Mouse (Mus musculus) hindbrain, embryonic 10.5 days (tissue): ENCODE measurements around the gene Arhgap27. TPM values are rescaled to one million over a fixed set of nuclear protein-coding genes. Genes with fewer than 3 reads are reported as not detected.
A peak's percentile ranks its signal among the peaks of the same experiment; 100 is the strongest.

Experiments used
- DNase-seq: peaks from one replicate; pipeline ENCODE4 v3.0.0-alpha.2; 2017; ENCODE audit warnings: low spot score
- H3K27ac ChIP-seq: fragments of 300-500 bp; sonication (generic); 2 replicates; pipeline ENCODE4 v1.5.1; 2016; ENCODE audit warnings: mild to moderate bottlenecking, moderate library complexity
- H3K27me3 ChIP-seq: fragments of 300-500 bp; sonication (generic); 2 replicates; pipeline ENCODE4 v1.6.1; 2016; ENCODE audit warnings: mild to moderate bottlenecking; ENCODE audit not compliant: poor library complexity, insufficient read depth, severe bottlenecking
- H3K36me3 ChIP-seq: fragments of 300-500 bp; sonication (generic); 2 replicates; pipeline ENCODE4 v1.6.1; 2016; ENCODE audit warnings: mild to moderate bottlenecking, moderate library complexity
- H3K4me1 ChIP-seq: fragments of 300-500 bp; sonication (generic); replicated peaks from 2 replicates; pipeline ENCODE4 v1.6.1; 2016; ENCODE audit warnings: mild to moderate bottlenecking
- H3K4me3 ChIP-seq: fragments of 300-500 bp; sonication (generic); 2 replicates; pipeline ENCODE4 v1.5.1; 2016; ENCODE audit warnings: mild to moderate bottlenecking, moderate library complexity
- H3K9me3 ChIP-seq: fragments of 300-500 bp; sonication (generic); 2 replicates; pipeline ENCODE4 v1.6.1; 2016; ENCODE audit warnings: mild to moderate bottlenecking, moderate library complexity
- WGBS: fragments of 180-500 bp; shearing (Covaris S2); methylation state at CpG from one replicate; pipeline ENCODE4 v1.1.7; 2016; 5-methylcytosine and 5-hydroxymethylcytosine counted together
- polyA plus RNA-seq: library from polyadenylated mRNA; unstranded; fragments of >200 nt; fragmentation: Nextera tagmentation; extraction: Ambion mirVana; gene quantifications from 2 replicates; pipeline ENCODE4 v1.2.1, GENCODE M21; 2016

Gene Arhgap27
- polyA plus RNA-seq, 1 experiment from 2014 or later, result 4.8 TPM

DNA sequence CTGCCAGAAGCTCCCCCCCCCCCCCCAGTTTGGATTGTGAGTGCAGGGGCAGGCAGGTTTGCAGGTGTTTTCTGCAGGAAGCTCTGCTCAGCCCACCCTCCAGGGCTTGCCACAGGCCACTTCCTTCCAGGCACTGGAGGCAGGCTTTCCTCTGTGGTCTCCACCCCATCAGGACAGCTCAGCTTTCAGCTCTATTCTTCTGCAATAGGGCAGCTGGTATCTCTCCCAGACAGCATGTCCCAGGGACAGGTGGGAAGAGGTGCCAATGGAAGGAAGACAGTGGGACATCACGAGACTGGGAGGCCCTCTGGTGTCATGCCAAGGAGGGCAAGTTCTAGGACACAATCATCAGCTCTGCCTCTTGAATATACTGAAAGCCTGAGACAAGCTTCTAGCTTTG, 11.8 kb upstream of the Arhgap27 start:
- WGBS, result 61% methylated on average over 1 of the region's 1 CpGs
- H3K4me1 ChIP-seq, result no peaks in the 10 kb centered on the region
- H3K9me3 ChIP-seq, result no peaks in the 10 kb centered on the region
- H3K4me3 ChIP-seq, result no peak overlapping the region
- no peak for DNase-seq
- peaks cover 94% of the 10 kb centered on the region for H3K36me3 ChIP-seq
- no peak overlapping the region for H3K27ac ChIP-seq
- no peaks in the 10 kb centered on the region for H3K27me3 ChIP-seq

DNA sequence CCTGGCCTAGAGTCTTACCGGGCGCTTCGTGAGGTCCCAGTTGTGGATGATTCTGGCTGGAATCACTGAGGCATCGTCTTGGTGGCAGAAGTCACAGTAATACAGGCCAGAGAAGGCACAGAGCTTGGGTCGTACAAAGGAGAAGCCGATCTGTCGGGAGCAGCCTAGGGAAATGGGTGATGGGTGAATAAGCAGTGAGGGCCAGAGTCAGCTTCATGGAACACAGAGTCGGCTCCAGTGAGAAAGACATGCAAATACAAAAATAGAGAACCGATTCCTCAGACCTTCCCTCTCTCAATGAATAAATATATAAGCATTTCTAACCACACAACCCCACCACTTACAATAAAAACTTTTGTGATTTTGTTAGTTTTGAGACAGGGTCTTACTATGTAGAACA, 10.4 kb upstream of the Arhgap27 start:
- Histone ChIP-seq H3K9me3 (no peaks in the 10 kb centered on the region), H3K27ac (no peak overlapping the region), H3K4me3 (no peak overlapping the region), H3K36me3 (peaks cover 92% of the 10 kb centered on the region), H3K4me1 (no peaks in the 10 kb centered on the region), H3K27me3 (no peaks in the 10 kb centered on the region)
- 92% methylated on average over 9 of the region's 9 CpGs for WGBS
- no peak for DNase-seq

DNA sequence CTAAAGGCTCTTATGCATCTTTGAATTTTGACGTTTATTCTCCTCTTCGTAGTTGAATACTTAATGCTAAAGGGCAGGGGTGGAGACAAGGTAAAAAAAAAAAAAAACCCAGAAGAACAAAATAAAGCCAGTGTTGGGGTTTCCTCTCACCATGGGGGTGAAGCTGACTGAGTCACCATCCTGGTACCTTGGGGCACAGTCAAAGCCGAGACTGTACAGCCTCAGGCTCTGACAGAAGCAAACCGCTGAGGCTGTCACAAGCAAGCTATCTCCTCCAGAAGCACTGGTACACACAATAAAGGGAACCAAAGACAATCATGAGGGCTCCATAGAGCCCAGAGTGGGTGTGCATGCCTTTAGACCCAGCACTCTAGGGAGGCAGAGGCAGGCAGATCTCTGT, 9.1 kb upstream of the Arhgap27 start:
- no peak for DNase-seq
- 95% methylated on average over 4 of the region's 4 CpGs for WGBS
- no peaks in the 10 kb centered on the region for H3K9me3 ChIP-seq
- H3K36me3 ChIP-seq, result peaks cover 92% of the 10 kb centered on the region
- no peaks in the 10 kb centered on the region for H3K4me1 ChIP-seq
- no peaks in the 10 kb centered on the region for H3K27me3 ChIP-seq
- H3K27ac ChIP-seq, result no peak overlapping the region
- H3K4me3 ChIP-seq, result no peak overlapping the region

DNA sequence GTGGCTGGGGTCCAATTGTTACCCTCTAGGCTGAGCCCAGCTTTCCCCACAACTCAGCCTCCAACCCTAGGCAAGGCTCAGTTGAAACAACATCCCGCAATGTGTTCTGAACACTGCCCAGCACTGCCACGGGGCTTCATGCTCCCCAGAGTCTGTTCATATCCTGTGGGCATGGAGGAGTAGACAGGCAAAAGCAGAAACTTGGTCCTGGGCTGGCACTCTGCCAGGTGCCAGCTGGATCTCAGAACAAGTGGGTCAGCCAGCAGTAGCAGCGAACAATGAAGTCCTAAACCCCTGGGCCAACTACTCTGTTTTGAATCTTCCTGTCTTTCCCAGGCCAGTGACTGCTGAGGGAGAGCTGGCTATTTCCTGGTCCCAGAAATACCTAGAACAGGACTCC, 8.6 kb upstream of the Arhgap27 start:
- Histone ChIP-seq H3K4me3 (no peak overlapping the region), H3K4me1 (no peaks in the 10 kb centered on the region), H3K9me3 (no peaks in the 10 kb centered on the region), H3K36me3 (peaks cover 92% of the 10 kb centered on the region), H3K27ac (peak overlapping the region; percentile 54; the same call in 1 of the 2 replicates), H3K27me3 (no peaks in the 10 kb centered on the region)
- DNase-seq, result no peak
- 84% methylated on average over 3 of the region's 3 CpGs for WGBS

DNA sequence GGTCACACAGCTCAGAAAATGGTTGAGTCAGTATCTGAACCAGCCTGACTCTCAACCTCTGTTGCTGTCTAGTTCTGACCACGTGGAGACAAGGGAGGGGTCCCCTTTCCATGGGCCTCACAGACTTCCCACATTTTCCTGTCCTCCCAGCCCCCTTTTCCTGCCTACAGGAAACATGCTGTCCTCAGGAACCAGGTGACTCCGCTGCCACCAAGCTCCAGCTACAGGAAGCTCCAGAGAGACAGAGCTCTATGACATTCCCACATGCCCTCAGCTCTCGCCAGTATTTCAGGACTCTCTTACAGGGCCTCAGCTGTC, 7.7 kb upstream of the Arhgap27 start:
- Histone ChIP-seq H3K36me3 (peaks cover 91% of the 10 kb centered on the region), H3K27me3 (0 out of 2 replicates have a peak, but pooled peaks cover under 1% of the 10 kb centered on the region), H3K27ac (no peak overlapping the region), H3K4me1 (no peaks in the 10 kb centered on the region), H3K9me3 (no peaks in the 10 kb centered on the region), H3K4me3 (no peak overlapping the region)
- DNase-seq, result no peak
- 79% methylated on average over 3 of the region's 3 CpGs for WGBS

DNA sequence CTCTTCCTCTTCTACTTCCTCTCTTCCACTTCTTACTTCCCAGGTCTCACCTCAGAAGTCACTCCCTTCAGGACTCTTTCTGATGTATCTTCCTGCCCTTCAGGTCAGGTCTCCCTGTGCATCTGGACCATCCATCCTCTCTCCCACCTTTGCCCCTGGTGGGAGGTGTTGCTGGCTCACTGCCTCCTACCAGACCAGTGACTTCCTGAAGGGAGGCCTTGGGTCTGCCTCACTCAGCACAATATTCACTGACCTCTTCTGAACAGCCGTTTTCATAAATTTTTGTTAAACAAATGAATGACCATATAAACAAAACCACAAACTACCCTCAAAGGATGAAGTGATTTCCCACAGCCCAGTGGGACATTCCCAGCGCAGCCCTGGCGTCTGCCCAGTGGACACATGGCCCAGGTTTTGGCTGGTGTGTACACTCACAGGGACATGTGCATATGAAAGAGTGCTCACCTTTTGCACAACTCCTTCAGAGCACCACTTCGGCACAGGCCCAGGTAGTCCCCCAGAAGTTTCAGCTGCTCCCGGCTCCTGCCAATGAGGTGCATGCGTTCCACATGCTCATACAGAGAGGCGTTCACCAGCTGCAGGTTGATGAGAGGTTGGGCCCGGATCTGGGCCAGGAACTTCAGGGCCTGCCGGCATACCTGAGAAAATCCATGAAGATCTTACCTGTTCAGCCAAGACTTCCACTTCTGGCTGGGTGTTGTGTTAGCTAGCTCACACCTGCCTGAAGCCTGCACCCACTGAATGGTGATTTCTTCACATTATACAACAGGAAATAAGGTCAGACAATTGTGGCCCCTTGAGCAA, 7.1 kb upstream of the Arhgap27 start:
- H3K4me1 ChIP-seq, result no peaks in the 10 kb centered on the region
- no peak overlapping the region for H3K27ac ChIP-seq
- 93% methylated on average over 9 of the region's 9 CpGs for WGBS
- H3K36me3 ChIP-seq, result peaks cover 91% of the 10 kb centered on the region
- DNase-seq, result no peak
- H3K4me3 ChIP-seq, result no peak overlapping the region
- peaks cover 6% of the 10 kb centered on the region for H3K27me3 ChIP-seq
- H3K9me3 ChIP-seq, result no peaks in the 10 kb centered on the region

DNA sequence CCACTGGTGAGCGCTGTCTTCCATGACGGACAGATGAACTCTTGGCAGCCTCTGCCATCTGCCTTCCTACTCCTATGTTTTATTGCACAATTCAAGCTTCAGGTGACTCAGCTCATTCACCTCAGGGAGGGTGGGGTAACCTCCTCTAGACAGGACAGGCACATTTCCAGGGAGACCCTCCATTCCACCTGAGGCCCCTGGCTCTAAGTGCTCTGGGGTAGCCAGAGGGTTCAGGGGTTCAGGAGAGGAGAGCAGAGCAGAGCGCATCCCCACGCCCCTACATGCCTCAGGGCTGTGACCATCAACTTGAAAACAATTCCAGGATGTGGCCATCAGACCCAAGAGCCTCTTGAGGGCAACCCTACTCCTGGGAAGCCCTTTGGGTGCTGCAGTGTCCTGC, 2.0 kb upstream of the Arhgap27 start:
- Histone ChIP-seq H3K4me1 (peaks cover 38% of the 10 kb centered on the region), H3K27me3 (peaks cover 57% of the 10 kb centered on the region), H3K27ac (no peak overlapping the region), H3K36me3 (peaks cover 50% of the 10 kb centered on the region), H3K9me3 (no peaks in the 10 kb centered on the region), H3K4me3 (no peak overlapping the region)
- no peak for DNase-seq
- WGBS, result 90% methylated on average over 4 of the region's 4 CpGs

DNA sequence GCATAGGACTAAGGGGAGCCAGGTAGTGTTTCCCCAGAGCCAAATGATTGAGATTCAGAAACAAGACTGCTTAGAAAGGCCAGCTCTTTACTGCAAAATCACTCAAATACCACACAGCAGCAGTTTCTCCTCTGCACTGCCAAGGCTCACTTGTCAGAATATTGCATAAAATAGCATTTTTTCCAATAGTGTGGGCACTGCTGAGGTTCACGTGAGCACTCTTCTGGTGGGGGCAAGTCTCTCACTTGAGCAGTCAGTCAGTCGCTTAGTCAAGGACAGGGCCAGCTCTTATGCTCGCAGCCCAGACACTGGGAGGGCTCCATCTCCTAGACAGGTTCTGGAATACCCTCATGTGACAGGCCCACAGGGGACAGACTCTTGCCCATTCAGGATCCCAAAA, 1.5 kb upstream of the Arhgap27 start:
- Histone ChIP-seq H3K36me3 (peaks cover 45% of the 10 kb centered on the region), H3K27ac (no peak overlapping the region), H3K4me3 (no peak overlapping the region), H3K9me3 (no peaks in the 10 kb centered on the region), H3K4me1 (peaks cover 43% of the 10 kb centered on the region), H3K27me3 (peaks cover 62% of the 10 kb centered on the region)
- no peak for DNase-seq
- 78% methylated on average over 3 of the region's 3 CpGs for WGBS

DNA sequence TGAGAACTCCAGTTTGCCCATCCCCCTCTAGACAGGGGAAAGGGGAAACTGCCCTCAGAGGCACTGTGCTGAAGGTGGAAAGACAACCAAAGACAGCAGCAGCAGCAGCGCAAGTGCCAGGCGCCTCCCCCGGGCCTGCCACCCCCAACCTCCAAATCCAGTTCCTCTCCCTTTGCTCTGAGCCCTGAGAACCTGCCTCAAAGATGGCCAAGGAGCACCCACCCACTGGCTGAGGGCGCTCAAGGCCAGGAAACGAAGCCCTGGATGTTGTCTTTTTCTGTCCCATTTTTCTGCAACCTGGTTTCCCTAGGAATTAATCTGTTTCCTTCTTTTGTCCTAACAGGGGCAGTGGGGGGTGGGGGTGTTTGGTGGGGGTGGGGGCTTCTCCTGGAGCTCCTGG, 843 bp upstream of the Arhgap27 start:
- 27% methylated on average over 5 of the region's 5 CpGs for WGBS
- Histone ChIP-seq H3K27me3 (peaks cover 69% of the 10 kb centered on the region), H3K4me3 (no peak overlapping the region), H3K4me1 (peaks cover 50% of the 10 kb centered on the region), H3K36me3 (peaks cover 38% of the 10 kb centered on the region), H3K9me3 (no peaks in the 10 kb centered on the region), H3K27ac (no peak overlapping the region)
- no peak for DNase-seq

DNA sequence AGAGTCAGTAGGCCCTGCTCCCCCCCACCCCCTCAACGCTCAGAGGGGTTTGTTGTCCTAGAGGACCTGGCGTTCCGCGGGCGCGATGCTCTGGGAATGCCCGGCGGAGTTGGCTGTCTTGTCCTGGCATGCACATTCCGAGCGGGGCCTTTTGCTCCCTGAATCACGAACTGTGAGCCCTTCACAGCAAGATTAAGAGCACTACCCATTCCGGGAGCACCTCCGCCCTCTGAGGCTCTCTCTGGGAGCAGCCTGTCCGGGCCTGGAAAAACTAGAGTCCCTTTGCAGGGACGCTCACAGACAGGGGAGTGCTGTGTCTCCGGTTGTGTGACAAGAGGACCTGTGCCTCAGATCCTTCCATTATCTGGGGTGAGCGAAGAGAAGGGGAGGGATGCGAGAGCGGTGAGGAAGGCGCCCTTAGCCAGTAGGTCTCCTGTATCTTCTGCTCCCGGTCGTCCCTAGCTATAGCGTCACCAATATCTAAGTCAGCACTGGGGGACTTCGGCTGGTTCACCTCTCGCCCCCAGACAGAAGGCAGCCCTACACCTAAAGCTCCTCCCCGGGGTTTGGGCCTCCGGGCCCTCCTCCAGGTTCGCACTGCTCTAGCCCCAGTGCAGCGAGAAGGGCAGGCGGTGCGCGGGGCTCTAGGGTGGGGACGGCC, 841 bp downstream of the Arhgap27 start:
- Histone ChIP-seq H3K4me1 (peaks cover 60% of the 10 kb centered on the region), H3K27me3 (peaks cover 86% of the 10 kb centered on the region), H3K9me3 (no peaks in the 10 kb centered on the region), H3K27ac (peak overlapping the region; percentile 79), H3K4me3 (peak overlapping the region; percentile 54), H3K36me3 (peaks cover 24% of the 10 kb centered on the region)
- DNase-seq, result peak; percentile 50
- WGBS, result under 1% methylated on average over 33 of the region's 33 CpGs

DNA sequence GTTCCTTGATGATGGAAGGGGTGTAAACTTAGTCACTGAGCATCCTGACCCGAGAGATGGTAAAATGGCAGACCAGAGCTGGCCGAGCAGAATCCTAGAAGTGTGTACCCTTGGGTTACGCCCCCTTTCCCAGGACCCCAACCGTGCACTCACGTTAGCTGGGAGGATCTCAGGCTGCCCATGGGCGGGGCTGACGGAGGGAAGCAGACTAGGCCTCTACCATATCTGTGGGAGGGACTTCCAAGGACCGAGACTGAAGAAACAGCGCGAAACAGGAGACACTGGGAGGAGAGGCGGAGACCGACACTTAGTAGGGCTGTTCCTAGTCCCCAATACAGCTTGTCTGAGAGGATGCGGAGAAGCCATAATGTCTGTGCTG, 1.4 kb downstream of the Arhgap27 start:
- H3K4me1 ChIP-seq, result peaks cover 61% of the 10 kb centered on the region

DNA sequence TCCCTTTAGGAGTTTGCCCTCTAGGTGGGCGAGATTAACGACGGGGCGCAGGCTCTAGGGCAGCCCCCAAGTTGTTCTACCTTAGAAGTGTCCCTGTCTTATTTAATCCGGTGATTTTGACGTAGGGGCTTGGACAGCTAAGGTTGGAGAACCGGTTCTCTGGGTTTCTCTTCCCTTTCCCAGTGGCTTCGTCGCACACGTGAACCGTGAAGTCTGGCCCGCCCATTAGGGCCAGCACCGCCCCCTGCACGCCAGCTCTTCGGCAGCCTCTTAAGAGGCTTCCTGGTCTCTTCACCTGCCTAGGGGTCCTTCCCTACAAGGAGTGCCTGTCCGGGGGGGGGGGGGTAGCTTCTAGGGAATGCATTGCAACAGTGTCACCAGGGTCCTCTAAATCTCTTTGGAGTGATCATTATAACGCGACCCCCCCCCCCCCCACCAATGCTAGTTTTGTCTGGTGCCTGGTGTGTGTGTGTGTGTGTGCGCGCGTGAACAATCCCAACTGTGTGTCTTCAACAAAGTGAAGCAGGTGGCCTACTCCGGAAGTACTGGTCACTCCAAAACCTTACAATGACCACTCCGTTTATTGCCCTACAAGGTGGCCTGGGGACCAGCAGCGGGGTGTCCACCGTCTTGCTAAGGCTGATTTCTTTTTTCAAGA, 2.0 kb downstream of the Arhgap27 start:
- H3K9me3 ChIP-seq, result no peaks in the 10 kb centered on the region
- DNase-seq, result peak; percentile 33
- peaks cover 97% of the 10 kb centered on the region for H3K27me3 ChIP-seq
- H3K36me3 ChIP-seq, result peaks cover 12% of the 10 kb centered on the region
- peak overlapping the region; percentile 54 for H3K4me3 ChIP-seq
- peaks cover 66% of the 10 kb centered on the region for H3K4me1 ChIP-seq
- no peak overlapping the region; the same call in 1 of the 2 replicates for H3K27ac ChIP-seq
- 3% methylated on average over 25 of the region's 25 CpGs for WGBS

More for the DNA sequence above, 1.4 kb downstream of the Arhgap27 start:
- H3K9me3 ChIP-seq, result no peaks in the 10 kb centered on the region
- H3K27ac ChIP-seq, result peak overlapping the region; percentile 79
- H3K27me3 ChIP-seq, result peaks cover 92% of the 10 kb centered on the region
- peak; percentile 50 for DNase-seq
- H3K36me3 ChIP-seq, result peaks cover 18% of the 10 kb centered on the region
- H3K4me3 ChIP-seq, result peak overlapping the region; percentile 54
- 2% methylated on average over 13 of the region's 13 CpGs for WGBS

DNA sequence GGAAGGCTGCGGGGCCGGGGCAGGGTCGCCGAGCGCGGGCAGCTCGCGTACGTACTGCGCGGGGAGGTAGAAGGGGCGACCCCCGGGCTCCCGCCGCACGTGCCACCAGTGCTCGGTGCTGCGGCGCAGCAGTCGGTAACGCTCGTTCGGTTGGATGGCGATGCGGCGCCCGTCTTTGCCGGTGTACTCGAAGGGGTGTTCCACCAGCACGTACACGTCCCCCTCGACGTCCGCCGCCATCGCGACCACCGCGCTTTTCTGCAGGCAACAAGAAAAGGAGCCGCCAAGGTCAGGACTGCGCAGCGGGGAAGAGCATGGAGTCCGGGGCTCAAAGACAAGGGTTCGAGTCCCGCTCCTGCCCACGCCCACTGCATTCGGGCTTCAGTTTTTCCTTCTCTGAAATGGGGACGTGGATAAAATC, 2.8 kb downstream of the Arhgap27 start:
- Histone ChIP-seq H3K4me3 (peak overlapping the region; percentile 63), H3K9me3 (no peaks in the 10 kb centered on the region), H3K27ac (peak overlapping the region; percentile 82), H3K27me3 (peaks cover 100% of the 10 kb centered on the region), H3K36me3 (peaks cover 5% of the 10 kb centered on the region), H3K4me1 (peaks cover 74% of the 10 kb centered on the region)
- no peak for DNase-seq
- WGBS, result 3% methylated on average over 48 of the region's 48 CpGs
